Mouse (Mus musculus): ENCODE data around the gene Golga1. TPM values are rescaled to one million over a fixed set of nuclear protein-coding genes. Genes with fewer than 3 reads are reported as not detected.

Golga1 gene
- polyA plus RNA-seq, 1 experiment from 2014 or later, result 10.4 TPM

GRCm38 (mm10) chr2:39003106-39003505, 62.2 kb downstream of the Golga1 start:
- Histone ChIP-seq H3K9ac (ENCODE audit: low read depth, low read length) (peak overlapping the region; percentile 72), H3K36me3 (ENCODE audit: control insufficient read depth, insufficient read depth) (peaks cover 20% of the 10 kb centered on the region), H3K4me3 (ENCODE audit: low read depth, low read length) (peak overlapping the region; percentile 90), H3K27ac (ENCODE audit: low read length) (peak overlapping the region; percentile 27; the same call in 1 of the 2 replicates), H3K4me2 (ENCODE audit: low read depth, low read length) (peak overlapping the region; percentile 84), H3K9me3 (replicated peaks; ENCODE audit: control insufficient read depth, low read length) (no peaks in the 10 kb centered on the region), H3K4me1 (ENCODE audit: control insufficient read depth, low read depth, low read length) (peaks cover 45% of the 10 kb centered on the region), H3K27me3 (ENCODE audit: control insufficient read depth, insufficient read depth, low read depth, low read length) (no peaks in the 10 kb centered on the region)
- no peak for ATAC-seq (ENCODE audit: low read depth)
- 20% methylated on average over 8 of the region's 8 CpGs for WGBS (ENCODE audit: insufficient replicate concordance)

DNA sequence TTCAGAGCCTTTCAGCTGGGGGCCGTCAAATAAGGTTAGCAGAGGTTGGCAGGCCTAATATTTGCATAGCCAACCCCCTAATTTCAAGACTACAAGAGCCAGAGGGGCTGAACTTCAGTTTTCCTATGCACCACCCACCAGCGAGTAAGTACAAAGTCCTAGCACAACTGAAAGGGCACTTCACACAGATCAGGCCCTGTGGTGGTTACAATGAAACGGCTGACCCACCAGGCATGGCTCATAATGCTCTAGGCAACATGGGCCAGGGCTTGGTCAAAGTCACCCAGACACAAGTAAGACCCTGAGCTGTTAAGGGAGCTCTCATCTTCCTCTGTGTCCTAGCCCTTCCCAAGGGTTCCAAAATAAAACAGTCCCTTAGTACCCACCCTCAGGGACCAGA, 63.5 kb downstream of the Golga1 start:
- H3K36me3 ChIP-seq (ENCODE audit: control insufficient read depth, insufficient read depth), result peaks cover 20% of the 10 kb centered on the region
- WGBS (ENCODE audit: insufficient replicate concordance), result 66% methylated on average over 3 of the region's 3 CpGs
- ATAC-seq (ENCODE audit: low read depth), result no peak
- no peak overlapping the region for H3K4me3 ChIP-seq (ENCODE audit: low read depth, low read length)
- peak overlapping the region; percentile 51; the same call in 1 of the 2 replicates for H3K27ac ChIP-seq (ENCODE audit: low read length)
- H3K9me3 ChIP-seq (replicated peaks; ENCODE audit: control insufficient read depth, low read length), result no peaks in the 10 kb centered on the region
- H3K4me2 ChIP-seq (ENCODE audit: low read depth, low read length), result 0 out of 2 replicates have a peak overlapping the region, but pooled peaks have one; percentile 84
- H3K4me1 ChIP-seq (ENCODE audit: control insufficient read depth, low read depth, low read length), result peaks cover 45% of the 10 kb centered on the region
- 0 out of 2 replicates have a peak overlapping the region, but pooled peaks have one; percentile 1 for H3K9ac ChIP-seq (ENCODE audit: low read depth, low read length)
- no peaks in the 10 kb centered on the region for H3K27me3 ChIP-seq (ENCODE audit: control insufficient read depth, insufficient read depth, low read depth, low read length)

- ATAC-seq (ENCODE audit: low read depth), result no peak
- Histone ChIP-seq H3K27me3 (ENCODE audit: control insufficient read depth, insufficient read depth, low read depth, low read length) (no peaks in the 10 kb centered on the region), H3K9ac (ENCODE audit: low read depth, low read length) (no peak overlapping the region)
Observed at GRCm38 (mm10) chr2:39000587-39000919, 64.8 kb downstream of the Golga1 start.

DNA sequence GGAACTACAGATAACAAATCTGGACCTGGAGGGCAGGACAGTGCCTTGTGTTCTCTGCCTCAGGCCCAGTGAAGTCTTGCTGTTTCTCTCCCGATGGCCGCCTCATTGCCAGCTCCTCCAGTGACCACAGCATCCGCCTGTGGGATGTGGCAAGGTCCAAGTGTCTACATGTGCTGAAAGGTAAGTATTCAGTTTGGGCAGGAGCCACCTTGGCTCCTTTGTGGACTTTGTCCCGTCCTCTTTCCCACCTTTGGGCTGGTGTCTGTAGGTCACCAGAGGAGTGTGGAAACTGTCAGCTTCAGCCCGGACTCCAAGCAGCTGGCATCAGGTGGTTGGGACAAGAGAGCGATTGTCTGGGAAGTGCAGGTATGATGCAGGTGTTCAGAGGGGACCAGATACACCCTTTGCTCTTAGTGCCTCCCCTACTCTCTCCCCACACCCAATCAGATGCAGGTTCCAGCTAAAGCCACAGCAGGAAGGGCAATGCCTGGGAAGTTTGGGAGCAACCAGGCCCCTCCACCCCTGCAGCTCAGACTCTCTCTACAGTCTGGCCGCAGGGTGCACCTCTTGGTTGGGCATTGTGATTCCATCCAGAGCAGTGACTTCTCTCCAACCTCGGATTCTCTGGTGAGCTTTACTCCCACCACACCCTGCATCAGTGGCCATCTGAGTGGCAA, 65.3 kb downstream of the Golga1 start:
- Histone ChIP-seq H3K27ac (ENCODE audit: low read length) (no peak overlapping the region), H3K9ac (ENCODE audit: low read depth, low read length) (no peak overlapping the region), H3K36me3 (ENCODE audit: control insufficient read depth, insufficient read depth) (peaks cover 20% of the 10 kb centered on the region), H3K4me2 (ENCODE audit: low read depth, low read length) (no peak overlapping the region), H3K4me1 (ENCODE audit: control insufficient read depth, low read depth, low read length) (peaks cover 33% of the 10 kb centered on the region), H3K9me3 (replicated peaks; ENCODE audit: control insufficient read depth, low read length) (no peaks in the 10 kb centered on the region), H3K27me3 (ENCODE audit: control insufficient read depth, insufficient read depth, low read depth, low read length) (no peaks in the 10 kb centered on the region), H3K4me3 (ENCODE audit: low read depth, low read length) (no peak overlapping the region)
- 50% methylated on average over 8 of the region's 8 CpGs for WGBS (ENCODE audit: insufficient replicate concordance)
- ATAC-seq (ENCODE audit: low read depth), result no peak

More at GRCm38 (mm10) chr2:39000587-39000919, 64.8 kb downstream of the Golga1 start:
- Histone ChIP-seq H3K9me3 (replicated peaks; ENCODE audit: control insufficient read depth, low read length) (no peaks in the 10 kb centered on the region), H3K4me1 (ENCODE audit: control insufficient read depth, low read depth, low read length) (peaks cover 33% of the 10 kb centered on the region), H3K4me3 (ENCODE audit: low read depth, low read length) (no peak overlapping the region), H3K36me3 (ENCODE audit: control insufficient read depth, insufficient read depth) (peaks cover 20% of the 10 kb centered on the region), H3K27ac (ENCODE audit: low read length) (no peak overlapping the region), H3K4me2 (ENCODE audit: low read depth, low read length) (no peak overlapping the region)
- WGBS (ENCODE audit: insufficient replicate concordance), result 70% methylated on average over 4 of the region's 4 CpGs

- 42% methylated on average over 4 of the region's 4 CpGs for WGBS (ENCODE audit: insufficient replicate concordance)
- Histone ChIP-seq H3K9ac (ENCODE audit: low read depth, low read length) (no peak overlapping the region), H3K4me3 (ENCODE audit: low read depth, low read length) (no peak overlapping the region), H3K27ac (ENCODE audit: low read length) (peak overlapping the region; percentile 10; the same call in 1 of the 2 replicates), H3K4me1 (ENCODE audit: control insufficient read depth, low read depth, low read length) (peaks cover 32% of the 10 kb centered on the region), H3K4me2 (ENCODE audit: low read depth, low read length) (no peak overlapping the region), H3K27me3 (ENCODE audit: control insufficient read depth, insufficient read depth, low read depth, low read length) (no peaks in the 10 kb centered on the region), H3K36me3 (ENCODE audit: control insufficient read depth, insufficient read depth) (peaks cover 20% of the 10 kb centered on the region), H3K9me3 (replicated peaks; ENCODE audit: control insufficient read depth, low read length) (no peaks in the 10 kb centered on the region)
- no peak for ATAC-seq (ENCODE audit: low read depth)
Observed at GRCm38 (mm10) chr2:38999381-38999780, 66.0 kb downstream of the Golga1 start.

DNA sequence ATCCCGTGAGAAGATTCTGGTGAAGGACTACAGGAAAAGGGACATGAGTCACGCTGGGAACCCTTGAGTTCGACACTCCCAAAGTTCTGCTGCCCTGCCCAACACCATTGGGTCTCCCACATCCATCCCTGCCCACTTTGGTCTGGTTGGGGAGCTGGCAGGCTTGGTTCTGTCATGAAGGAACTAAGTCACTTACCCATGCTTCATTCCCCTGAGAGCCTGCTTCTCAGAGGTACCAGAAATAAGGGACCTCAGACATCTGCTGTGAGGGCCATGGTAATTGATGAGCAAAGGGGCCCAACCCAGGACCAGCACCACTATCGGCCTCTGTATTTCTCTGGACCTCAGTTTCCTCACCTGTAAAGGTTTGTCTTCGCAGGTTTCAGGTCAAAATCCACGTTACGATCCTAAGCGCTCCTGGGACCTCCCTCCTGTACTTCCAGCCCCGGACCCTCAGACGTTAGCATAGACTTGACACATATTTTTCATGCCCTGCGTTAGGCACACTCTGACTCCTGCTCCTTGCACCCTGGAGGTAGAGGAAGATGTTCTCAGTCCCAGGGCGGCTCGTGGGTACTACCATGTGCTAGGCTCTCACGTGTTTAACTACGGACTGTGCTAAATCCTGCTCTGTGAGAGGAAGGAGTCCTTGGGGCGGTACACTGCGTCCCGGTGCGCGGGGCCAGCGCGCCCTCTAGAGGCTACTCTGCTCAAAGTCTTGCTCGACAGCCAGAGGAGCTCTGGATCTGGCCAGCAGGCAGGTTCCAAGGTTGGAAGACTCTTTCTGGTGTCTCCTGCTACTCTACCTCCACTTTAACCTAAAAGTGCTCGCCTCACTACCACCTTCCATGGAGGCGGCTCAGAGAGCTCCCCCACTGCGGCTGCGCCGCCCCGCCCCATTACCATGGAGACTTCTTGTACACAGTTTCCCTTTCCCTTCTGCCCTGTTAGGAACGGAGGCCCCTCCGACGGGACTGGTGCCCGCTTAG, 67.7 kb downstream of the Golga1 start, which contains the start of gene Wdr38:
Gene Wdr38 (plus strand): TSS at position 91 of the 989 bp plus-strand sequence.
- H3K9me3 ChIP-seq (replicated peaks; ENCODE audit: control insufficient read depth, low read length), result no peaks in the 10 kb centered on the region
- peak; percentile 89 for ATAC-seq (ENCODE audit: low read depth)
- H3K36me3 ChIP-seq (ENCODE audit: control insufficient read depth, insufficient read depth), result peaks cover 20% of the 10 kb centered on the region
- H3K27ac ChIP-seq (ENCODE audit: low read length), result peak within 1 kb of the TSS; percentile 65
- peaks cover 15% of the 10 kb centered on the region for H3K4me1 ChIP-seq (ENCODE audit: control insufficient read depth, low read depth, low read length)
- peak within 1 kb of the TSS; percentile 58 for H3K4me3 ChIP-seq (ENCODE audit: low read depth, low read length)
- H3K4me2 ChIP-seq (ENCODE audit: low read depth, low read length), result peak within 1 kb of the TSS; percentile 68
- H3K27me3 ChIP-seq (ENCODE audit: control insufficient read depth, insufficient read depth, low read depth, low read length), result no peaks in the 10 kb centered on the region
- WGBS (ENCODE audit: insufficient replicate concordance), result 10% methylated on average over 33 of the region's 33 CpGs
- H3K9ac ChIP-seq (ENCODE audit: low read depth, low read length), result peak within 1 kb of the TSS; percentile 52

GRCm38 (mm10) chr2:38992452-38992851, 72.9 kb downstream of the Golga1 start:
- H3K9ac ChIP-seq (ENCODE audit: low read depth, low read length), result no peak overlapping the region
- H3K4me1 ChIP-seq (ENCODE audit: control insufficient read depth, low read depth, low read length), result peaks cover 26% of the 10 kb centered on the region
- no peak overlapping the region for H3K4me2 ChIP-seq (ENCODE audit: low read depth, low read length)
- no peaks in the 10 kb centered on the region for H3K36me3 ChIP-seq (ENCODE audit: control insufficient read depth, insufficient read depth)
- 66% methylated on average over 4 of the region's 4 CpGs for WGBS (ENCODE audit: insufficient replicate concordance)
- no peaks in the 10 kb centered on the region for H3K9me3 ChIP-seq (replicated peaks; ENCODE audit: control insufficient read depth, low read length)
- no peak overlapping the region for H3K27ac ChIP-seq (ENCODE audit: low read length)
- no peak for ATAC-seq (ENCODE audit: low read depth)
- no peak overlapping the region for H3K4me3 ChIP-seq (ENCODE audit: low read depth, low read length)
- no peaks in the 10 kb centered on the region for H3K27me3 ChIP-seq (ENCODE audit: control insufficient read depth, insufficient read depth, low read depth, low read length)

GRCm38 (mm10) chr2:38992004-38992403, 73.3 kb downstream of the Golga1 start:
- Histone ChIP-seq H3K36me3 (ENCODE audit: control insufficient read depth, insufficient read depth) (no peaks in the 10 kb centered on the region), H3K4me1 (ENCODE audit: control insufficient read depth, low read depth, low read length) (peaks cover 29% of the 10 kb centered on the region), H3K27me3 (ENCODE audit: control insufficient read depth, insufficient read depth, low read depth, low read length) (no peaks in the 10 kb centered on the region), H3K4me2 (ENCODE audit: low read depth, low read length) (no peak overlapping the region), H3K4me3 (ENCODE audit: low read depth, low read length) (no peak overlapping the region), H3K27ac (ENCODE audit: low read length) (no peak overlapping the region), H3K9me3 (replicated peaks; ENCODE audit: control insufficient read depth, low read length) (no peaks in the 10 kb centered on the region), H3K9ac (ENCODE audit: low read depth, low read length) (no peak overlapping the region)
- 29% methylated on average over 4 of the region's 4 CpGs for WGBS (ENCODE audit: insufficient replicate concordance)
- ATAC-seq (ENCODE audit: low read depth), result no peak

Measured in liver, embryonic 16.5 days (tissue).